Mouse (Mus musculus) megakaryocyte progenitor cell, adult 5-6 weeks (primary cell): Measurements from ENCODE around the gene Nr1h2. TPM values are rescaled to one million over a fixed set of nuclear protein-coding genes. Genes with fewer than 3 reads are reported as not detected.

Experiments
- ATAC-seq: replicated peaks from 2 replicates; pipeline ENCODE4 v1.8.0; 2016; ENCODE audit warnings: mild to moderate bottlenecking, moderate TSS enrichment, inconsistent platforms; ENCODE audit not compliant: poor library complexity
- total RNA-seq, 2 experiments: library from RNA; stranded (forward) in 1 of 2; stranded (reverse) in 1 of 2; fragments of 157-497, 149-512 nt in 1 of 2; fragments of 200-1000 nt in 1 of 2; gene quantifications; 2 replicates each; pipeline versions ENCODE4 v1.2.3 to v1.2.4; 2015 to 2017

Nr1h2 gene
- total RNA-seq, 2 experiments from 2014 or later: 39.4 to 42.6 TPM

GRCm38 (mm10) chr7:44585606-44586005, 31.9 kb upstream of the Nr1h2 start:
- ATAC-seq: no peak

- ATAC-seq: no peak
Observed at GRCm38 (mm10) chr7:44584921-44585320, 31.2 kb upstream of the Nr1h2 start.

- no peak for ATAC-seq
Observed at GRCm38 (mm10) chr7:44584265-44584804, 30.6 kb upstream of the Nr1h2 start.

GRCm38 (mm10) chr7:44583146-44583545, 29.4 kb upstream of the Nr1h2 start:
- ATAC-seq: no peak

GRCm38 (mm10) chr7:44582709-44583108, 29.0 kb upstream of the Nr1h2 start:
- no peak for ATAC-seq

GRCm38 (mm10) chr7:44581637-44582036, 27.9 kb upstream of the Nr1h2 start:
- no peak for ATAC-seq

GRCm38 (mm10) chr7:44576333-44576844, 22.6 kb upstream of the Nr1h2 start:
- peak; percentile 35; the same call in 1 of the 2 replicates for ATAC-seq

GRCm38 (mm10) chr7:44572956-44573484, 19.3 kb upstream of the Nr1h2 start:
- no peak for ATAC-seq

- ATAC-seq: peak; percentile 88
Observed at GRCm38 (mm10) chr7:44572213-44572701, 18.5 kb upstream of the Nr1h2 start, which contains the start of gene Napsa. Gene Napsa, plus strand, starts transcription at chr7:44572380.

- ATAC-seq: no peak
Observed at GRCm38 (mm10) chr7:44571811-44572210, 18.1 kb upstream of the Nr1h2 start.

- ATAC-seq: no peak
Observed at GRCm38 (mm10) chr7:44570989-44571388, 17.2 kb upstream of the Nr1h2 start.

- no peak for ATAC-seq
Observed at GRCm38 (mm10) chr7:44568803-44569202, 15.1 kb upstream of the Nr1h2 start.

GRCm38 (mm10) chr7:44565414-44565813, 11.7 kb upstream of the Nr1h2 start:
- ATAC-seq: peak; percentile 58

- ATAC-seq: no peak
Observed at GRCm38 (mm10) chr7:44564486-44564885, 10.7 kb upstream of the Nr1h2 start.

- ATAC-seq: peak; percentile 44
Observed at GRCm38 (mm10) chr7:44563284-44563683, 9.5 kb upstream of the Nr1h2 start.

GRCm38 (mm10) chr7:44560435-44561400, 7.0 kb upstream of the Nr1h2 start:
- ATAC-seq: peak; percentile 84

- no peak for ATAC-seq
Observed at GRCm38 (mm10) chr7:44557629-44558028, 3.9 kb upstream of the Nr1h2 start.

GRCm38 (mm10) chr7:44553196-44553764, 471 bp downstream of the Nr1h2 start:
- ATAC-seq: peak; percentile 62

GRCm38 (mm10) chr7:44552141-44552908, 1.4 kb downstream of the Nr1h2 start:
- no peak for ATAC-seq

- no peak for ATAC-seq
Observed at GRCm38 (mm10) chr7:44551731-44552130, 2.0 kb downstream of the Nr1h2 start.
